Mouse (Mus musculus) CH12.LX (cell line): Measurements from ENCODE around the gene Oxct1.

ENCODE experiments used
- CHD1 ChIP-seq: IDR thresholded peaks from 2 replicates; pipeline ENCODE4 v1.6.1; 2012; ENCODE audit warnings: low read depth, low read length, improper control_type of control experiment, inconsistent platforms
- CTCF ChIP-seq, 2 experiments: IDR thresholded peaks in 1 of 2; conservative IDR thresholded peaks in 1 of 2; 2 replicates each; pipeline ENCODE4 v1.5.1; 2011 to 2012; ENCODE audit warnings: low read depth in 2 of 2, low read length in 2 of 2, improper control_type of control experiment in 1 of 2, inconsistent platforms in 1 of 2, mild to moderate bottlenecking in 1 of 2, moderate library complexity in 1 of 2
- E2F4 ChIP-seq: IDR thresholded peaks from 2 replicates; pipeline ENCODE4 v1.6.1; 2011; ENCODE audit warnings: low read depth, low read length, improper control_type of control experiment; ENCODE audit not compliant: insufficient replicate concordance
- EP300 ChIP-seq: IDR thresholded peaks from 2 replicates; pipeline ENCODE4 v1.6.1; 2011; ENCODE audit warnings: low read length, improper control_type of control experiment
- KAT2A ChIP-seq: IDR thresholded peaks from 2 replicates; pipeline ENCODE4 v1.6.1; 2012; ENCODE audit warnings: low read length, improper control_type of control experiment, inconsistent platforms; ENCODE audit not compliant: insufficient replicate concordance
- MAX ChIP-seq: IDR thresholded peaks from 2 replicates; pipeline ENCODE4 v1.6.1; 2011; ENCODE audit warnings: low read length, improper control_type of control experiment
- POLR2A ChIP-seq: IDR thresholded peaks from 2 replicates; pipeline ENCODE4 v1.6.1; 2011; ENCODE audit warnings: low read depth, mild to moderate bottlenecking, improper control_type of control experiment, low read length
- POLR2AphosphoS2 ChIP-seq: IDR thresholded peaks from 2 replicates; pipeline ENCODE4 v1.6.1; 2011; ENCODE audit warnings: low read depth, low read length, improper control_type of control experiment
- RAD21 ChIP-seq: IDR thresholded peaks from 2 replicates; pipeline ENCODE4 v1.6.1; 2011; ENCODE audit warnings: low read depth, mild to moderate bottlenecking, low read length, improper control_type of control experiment, moderate library complexity
- USF1 ChIP-seq: IDR thresholded peaks from 2 replicates; pipeline ENCODE4 v1.6.1; 2014; ENCODE audit warnings: low read depth, mild to moderate bottlenecking, inconsistent platforms, low read length, improper control_type of control experiment
- USF2 ChIP-seq: conservative IDR thresholded peaks from 2 replicates; pipeline ENCODE4 v1.6.1; 2011; ENCODE audit warnings: low read depth, low read length, improper control_type of control experiment
- ZKSCAN1 ChIP-seq: IDR thresholded peaks from 2 replicates; pipeline ENCODE4 v1.6.1; 2012; ENCODE audit warnings: low read depth, inconsistent platforms, low read length, improper control_type of control experiment, borderline replicate concordance

- TF ChIP-seq EP300 (peak; percentile 29; the same call in 1 of the 2 replicates), CTCF (conservative IDR thresholded peaks at IDR 0.05 in 1 of 2, IDR thresholded peaks at IDR 0.05 in 1 of 2; ENCODE audit: low read depth in 2 of 2, low read length in 2 of 2) (peak in 1 of 2 experiments; percentile 28; a peak in 2 of 4 replicates), ZKSCAN1 (no peak), RAD21 (no peak), E2F4 (no peak), USF2 (no peak), POLR2AphosphoS2 (no peak), CHD1 (no peak), USF1 (no peak), KAT2A (no peak), MAX (peak; percentile 34; the same call in 1 of the 2 replicates), POLR2A (peak; percentile 34; the same call in 1 of the 2 replicates)
Measured at GRCm38 (mm10) chr15:4026831-4027584, 825 bp downstream of the Oxct1 start.
